Mouse (Mus musculus) skeletal muscle tissue, adult 2 months (tissue): ENCODE measurements around the gene Bmp10.
A peak's percentile ranks its signal among the peaks of the same experiment; 100 is the strongest.

Source experiments
- DNase-seq: peaks from one replicate; pipeline ENCODE4 v3.0.0-alpha.2; 2012; ENCODE audit warnings: low read depth, low spot score

Gene Bmp10

DNA sequence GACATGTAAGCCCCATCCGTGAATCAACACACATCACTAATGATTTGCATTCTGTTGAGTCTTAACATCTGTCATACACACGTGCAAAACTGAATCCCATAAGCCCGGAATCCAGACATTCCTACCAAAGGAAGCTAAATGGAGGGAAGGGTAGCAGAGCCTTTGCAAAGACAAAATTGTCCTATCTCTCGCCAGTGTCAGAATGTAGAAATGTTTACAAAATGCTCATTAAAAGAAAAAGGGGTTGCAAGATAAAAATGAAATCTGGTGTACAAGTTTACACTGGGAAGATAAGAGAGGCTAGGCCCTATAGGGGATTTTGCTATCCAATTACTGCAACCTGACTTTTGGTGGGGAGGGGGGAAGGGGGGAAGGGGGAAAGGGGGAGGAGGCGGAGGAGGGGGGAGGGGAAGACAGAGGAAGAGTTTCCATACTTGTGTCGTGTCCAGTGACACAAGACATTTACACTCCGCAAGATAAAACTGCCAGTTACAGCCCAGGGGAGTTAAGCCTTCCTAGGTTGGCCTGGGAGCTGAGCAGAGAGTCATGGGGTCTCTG, at the start of gene Bmp10:
Gene Bmp10, plus strand, starts transcription at position 508 of the 558 bp plus-strand sequence.
- no peak for DNase-seq

DNA sequence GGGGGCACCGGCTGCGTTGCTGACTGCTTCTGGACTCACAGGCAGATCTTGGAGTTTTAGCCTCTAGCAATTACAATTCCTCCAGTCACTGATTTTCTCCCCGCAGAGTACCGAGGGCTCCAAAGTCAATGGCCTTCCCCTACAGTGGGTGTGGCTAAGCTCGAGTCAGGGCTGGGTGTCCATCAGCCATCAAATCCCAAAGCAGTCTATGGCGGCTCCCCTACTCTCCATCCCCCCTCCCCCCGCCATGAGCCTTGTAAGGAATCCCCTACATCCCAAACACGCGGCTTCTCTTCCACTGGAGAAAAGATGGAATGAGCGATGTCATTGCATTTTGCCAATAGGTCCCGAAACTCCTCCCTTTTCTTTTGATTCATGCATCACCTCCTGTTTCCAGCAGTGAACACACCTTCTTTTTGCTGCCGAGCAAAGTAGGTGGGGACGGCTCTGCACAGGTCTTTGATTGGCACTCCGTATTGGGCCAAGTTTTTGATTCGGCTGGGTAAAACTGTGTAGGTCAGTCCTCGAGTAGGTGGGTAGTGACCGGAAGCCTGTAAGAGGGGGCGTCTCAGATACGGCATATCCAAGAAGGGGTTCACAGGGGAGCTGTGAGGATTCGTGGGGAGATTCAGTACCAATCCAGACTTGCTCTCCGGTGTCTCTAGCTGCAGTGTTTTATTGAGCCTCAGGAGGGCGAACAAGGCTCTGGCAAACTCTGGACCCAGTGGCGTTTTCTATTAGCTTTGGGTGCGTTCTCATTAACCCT, 44.7 kb upstream of the Bmp10 start:
- no peak for DNase-seq

DNA sequence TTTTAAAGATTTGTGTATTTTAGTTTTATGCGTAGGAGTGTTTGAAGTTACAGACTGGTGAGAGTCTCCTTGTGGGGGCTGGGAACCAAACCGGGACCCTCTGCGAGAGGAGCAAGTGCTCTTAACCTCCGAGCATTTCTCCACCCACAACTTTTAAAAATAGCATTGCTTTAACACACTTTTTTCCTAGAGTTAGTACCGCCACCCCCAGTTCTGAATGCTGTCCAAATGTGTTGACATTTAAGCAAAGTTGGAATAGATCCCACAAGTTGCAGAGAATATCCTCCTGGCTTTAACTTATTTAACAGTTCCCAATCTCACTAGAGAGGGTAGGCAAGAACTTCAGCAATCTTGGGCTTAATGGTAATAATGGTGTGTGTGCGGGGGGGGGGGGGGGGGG, 44.0 kb upstream of the Bmp10 start:
- no peak for DNase-seq

DNA sequence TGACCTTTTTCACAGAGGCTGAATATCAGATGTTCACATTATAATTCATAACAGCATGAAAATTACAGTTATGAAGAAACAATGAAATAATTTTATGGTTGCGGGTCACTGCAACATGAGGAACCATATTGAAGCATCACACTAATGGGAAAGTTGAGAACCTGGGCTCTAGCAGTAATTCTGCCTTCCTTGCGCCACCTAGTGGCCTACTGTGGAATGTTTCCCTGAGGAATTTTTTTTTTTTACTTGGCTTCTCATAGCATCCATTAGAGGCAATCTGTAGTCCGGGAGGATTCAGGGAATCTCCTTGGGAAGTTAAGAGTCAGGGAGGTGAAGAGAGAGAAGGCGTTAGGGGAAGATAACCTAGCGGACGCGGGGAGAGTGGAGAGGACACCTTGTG, 42.6 kb upstream of the Bmp10 start:
- DNase-seq, result peak; percentile 34

DNA sequence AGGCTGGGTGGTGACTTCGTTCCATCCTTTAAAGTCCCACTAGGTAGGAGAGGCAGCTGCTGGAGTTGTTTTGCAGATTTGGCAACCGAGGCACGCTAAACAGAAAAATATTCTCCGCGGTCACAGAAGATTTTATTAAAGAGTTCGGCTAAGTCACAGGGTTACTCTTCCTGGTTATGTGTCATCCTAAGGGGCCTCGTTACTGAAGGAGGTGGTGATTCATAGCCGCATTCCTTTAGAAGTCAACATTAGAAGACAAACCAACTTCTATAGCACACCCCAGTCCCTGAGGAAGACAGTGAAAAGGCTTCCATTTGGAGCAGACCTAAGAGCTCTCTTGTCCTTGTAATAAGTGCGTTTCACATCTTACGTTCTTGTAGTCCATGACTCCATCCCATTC, 42.1 kb upstream of the Bmp10 start:
- no peak for DNase-seq

DNA sequence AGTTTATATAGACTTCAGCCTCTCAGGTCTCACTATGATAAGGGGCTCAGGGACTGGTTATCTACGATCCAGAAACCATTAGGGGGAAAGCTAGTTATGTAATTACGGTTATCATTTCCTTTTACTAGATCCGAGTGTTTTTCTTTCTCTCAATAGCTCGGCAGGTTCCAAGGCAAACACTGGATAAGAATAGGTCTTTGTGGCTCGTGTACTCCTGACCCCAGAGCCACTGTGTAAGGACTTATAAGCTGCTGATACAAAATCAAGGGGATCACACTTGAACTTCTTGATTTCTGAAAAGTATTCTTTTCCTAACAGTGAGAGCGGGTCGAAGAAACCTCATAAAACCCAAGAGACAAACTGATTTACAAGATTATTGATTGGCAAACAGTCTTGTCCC, 39.9 kb upstream of the Bmp10 start, which contains the start of gene Gkn3:
Gene Gkn3, minus strand, starts transcription at position 59 of the 400 bp plus-strand sequence.
- DNase-seq, result no peak

DNA sequence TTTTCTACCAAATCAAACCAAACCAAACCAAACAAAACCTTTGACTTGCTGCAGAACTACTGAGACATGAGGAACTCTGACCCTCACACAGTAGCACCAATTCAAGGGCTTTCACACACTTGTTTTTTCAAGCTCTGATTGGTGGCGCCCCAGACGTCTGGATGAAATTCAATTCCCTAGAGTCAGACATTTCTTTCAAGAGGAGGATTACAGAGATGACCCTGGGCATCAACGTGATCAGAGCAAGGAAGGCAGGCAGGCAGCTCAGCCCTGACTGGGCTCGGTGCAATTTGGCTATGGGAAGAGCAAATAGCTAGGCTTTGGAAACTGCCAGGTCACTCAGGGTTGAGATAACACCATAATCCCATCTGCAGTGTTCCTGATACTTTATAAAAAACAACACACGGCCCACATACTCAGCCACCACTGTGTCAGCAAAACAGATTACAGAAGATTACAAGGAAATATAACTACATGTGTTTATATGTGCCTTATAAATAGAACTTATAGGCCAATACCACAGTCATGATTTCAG, 39.3 kb upstream of the Bmp10 start:
- no peak for DNase-seq

DNA sequence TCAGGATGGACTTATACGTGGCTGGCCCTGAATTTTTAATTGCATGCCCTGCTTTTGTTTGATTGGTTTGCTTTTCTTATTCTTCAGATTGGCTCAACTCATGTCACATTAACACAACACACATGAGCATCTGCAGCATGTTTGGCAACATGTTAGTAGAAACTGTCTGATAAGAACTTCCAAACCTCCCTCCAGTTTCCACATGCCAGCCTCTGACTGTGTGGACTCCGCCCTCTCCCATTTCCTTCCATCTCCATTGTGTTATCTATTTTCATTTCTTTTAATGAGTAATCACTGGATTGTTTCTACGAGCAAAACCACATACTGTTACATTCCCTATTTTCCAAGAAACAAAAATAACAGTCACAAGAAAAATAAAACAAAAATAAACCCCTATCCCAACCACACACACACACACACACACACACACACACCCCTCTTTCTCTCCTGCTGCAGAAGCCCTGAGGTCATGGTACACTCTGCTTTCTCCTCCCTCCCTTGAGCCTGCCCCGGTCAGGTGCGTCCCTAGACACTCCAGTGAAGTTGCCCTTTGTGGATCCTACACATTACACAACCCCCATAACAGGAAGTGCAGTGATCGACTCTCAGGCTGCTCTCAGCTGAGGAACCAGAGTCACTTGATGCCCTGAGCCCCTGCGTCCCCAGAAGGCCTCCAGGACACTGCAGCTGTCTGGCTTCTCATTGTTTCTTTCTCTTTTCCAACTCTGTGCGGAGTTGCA, 35.2 kb upstream of the Bmp10 start:
- DNase-seq, result no peak

DNA sequence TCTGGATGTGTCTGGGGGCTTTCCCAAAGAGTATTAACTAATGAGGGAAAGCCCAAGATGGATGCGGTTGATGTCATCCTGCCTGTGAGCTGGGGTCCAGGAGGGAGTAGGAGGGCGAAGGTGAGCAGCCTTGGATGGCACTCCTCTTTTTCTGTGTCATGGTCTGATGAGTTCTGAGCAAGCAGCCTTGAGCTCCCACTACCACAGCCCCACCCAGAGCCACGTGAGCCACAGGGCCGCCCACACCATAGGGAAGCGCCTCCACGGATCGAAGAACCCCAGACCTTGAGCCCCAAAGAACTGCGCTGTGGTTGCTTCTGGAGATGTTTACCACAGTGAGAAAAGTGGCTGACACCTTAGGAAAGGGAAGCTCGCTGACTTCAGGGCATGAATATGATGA, 34.0 kb upstream of the Bmp10 start:
- no peak for DNase-seq

DNA sequence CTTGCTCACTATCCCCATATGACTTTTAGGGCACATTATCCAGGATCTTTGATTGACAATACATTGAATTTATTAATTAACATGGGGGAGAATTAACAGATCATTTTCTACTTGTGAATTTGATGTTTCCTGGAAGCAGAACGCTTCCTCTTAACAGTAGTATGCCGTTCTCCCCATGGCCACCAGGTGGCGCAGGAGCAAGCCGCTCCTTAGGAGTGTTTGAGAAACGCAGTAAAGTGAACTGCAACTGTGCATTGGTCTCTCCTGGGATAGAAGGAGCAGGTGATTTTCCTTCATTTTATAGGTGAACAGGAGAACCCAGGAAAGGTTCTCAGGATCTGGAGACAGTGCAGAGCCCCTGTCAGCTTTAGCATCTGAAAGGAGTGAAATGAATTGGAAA, 29.7 kb upstream of the Bmp10 start:
- DNase-seq, result peak; percentile 50

DNA sequence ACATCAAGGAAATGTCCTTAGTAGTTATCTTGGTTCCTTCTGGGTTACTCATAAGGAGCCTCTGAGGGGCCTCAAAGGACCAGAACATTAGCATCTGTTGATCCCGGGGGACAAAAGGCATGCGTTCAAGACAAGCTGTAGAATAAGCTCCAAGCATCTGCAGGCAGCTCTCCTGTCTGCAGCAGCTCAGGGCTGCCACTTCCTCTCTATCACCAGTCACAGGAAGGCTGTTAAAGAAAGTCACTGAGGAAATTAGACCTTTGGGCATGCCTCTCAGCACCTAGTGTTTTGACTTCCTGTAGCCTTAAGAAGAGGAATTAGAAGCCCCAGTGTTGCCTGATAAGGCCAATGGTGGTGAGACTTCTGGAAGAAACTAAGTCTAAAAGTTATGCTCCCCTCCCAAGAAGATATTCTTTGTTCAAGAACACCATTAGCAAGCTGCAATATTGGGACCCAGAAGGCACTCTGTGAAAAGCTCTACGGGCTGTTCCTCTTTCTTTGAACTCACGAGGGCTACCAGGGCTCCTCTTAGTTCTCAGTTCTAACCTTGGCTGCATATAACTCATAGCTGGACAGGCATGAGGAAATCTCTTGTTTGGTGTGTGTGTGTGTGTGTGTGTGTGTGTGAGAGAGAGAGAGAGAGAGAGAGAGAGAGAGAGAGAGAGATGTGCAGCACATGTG, 28.8 kb upstream of the Bmp10 start:
- DNase-seq, result no peak

DNA sequence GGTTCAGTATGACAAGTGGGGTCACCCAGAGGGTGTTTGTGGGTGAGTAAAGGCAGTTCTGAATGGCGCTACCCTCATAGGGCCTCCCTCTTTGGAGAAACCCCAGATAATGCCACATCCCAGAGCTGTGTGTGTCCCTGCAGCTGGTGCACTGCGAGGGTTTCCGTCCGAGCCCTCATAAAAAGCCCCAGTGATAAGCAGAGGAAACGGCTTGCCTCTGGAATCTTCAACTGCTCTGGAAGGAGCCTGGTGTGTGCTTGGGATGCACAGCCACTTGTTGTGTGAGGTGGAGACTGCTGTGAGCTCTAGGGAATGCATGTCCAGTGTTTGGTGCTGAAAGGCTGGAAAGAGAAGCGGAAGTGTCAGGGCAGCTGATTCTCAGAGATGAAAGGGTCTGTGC, 27.3 kb upstream of the Bmp10 start:
- DNase-seq, result no peak

DNA sequence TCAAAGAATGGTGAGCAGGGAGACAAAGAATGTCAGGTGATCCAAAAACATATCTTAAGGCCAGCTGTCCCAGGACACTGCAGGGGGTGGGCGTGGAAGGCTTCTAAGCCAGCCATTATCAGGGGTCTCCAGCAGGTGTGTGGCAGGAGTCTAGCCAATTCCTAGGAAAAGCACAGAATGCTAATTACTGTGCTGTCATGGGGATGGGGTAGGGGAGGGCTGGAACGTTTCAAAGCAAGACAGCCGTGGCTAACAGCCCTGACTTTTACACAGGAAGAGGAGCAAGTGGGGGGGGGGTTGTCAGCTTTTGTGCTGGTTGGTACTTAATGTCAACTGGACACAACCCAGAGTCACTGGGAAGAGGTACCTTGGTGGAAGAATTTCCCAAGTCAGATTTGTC, 16.8 kb upstream of the Bmp10 start:
- DNase-seq, result no peak

DNA sequence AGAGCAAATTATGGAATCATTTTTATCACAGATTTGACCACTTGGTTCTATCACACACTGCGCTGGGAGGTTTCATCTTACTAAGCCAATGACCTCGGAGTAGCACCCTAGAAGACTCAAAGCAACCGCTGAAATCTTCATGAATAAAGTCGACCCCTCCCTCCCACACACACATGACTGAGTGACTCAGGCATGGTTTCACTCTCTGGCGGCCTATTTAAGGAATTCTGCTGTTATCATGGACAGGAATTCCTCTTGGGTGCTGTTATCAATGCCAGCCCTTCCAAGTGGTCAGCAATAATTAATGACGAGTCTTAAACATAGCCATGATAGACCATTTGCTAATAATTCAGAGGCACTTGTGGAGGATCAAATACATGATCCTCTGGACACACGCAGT, 6.5 kb upstream of the Bmp10 start:
- DNase-seq, result no peak

DNA sequence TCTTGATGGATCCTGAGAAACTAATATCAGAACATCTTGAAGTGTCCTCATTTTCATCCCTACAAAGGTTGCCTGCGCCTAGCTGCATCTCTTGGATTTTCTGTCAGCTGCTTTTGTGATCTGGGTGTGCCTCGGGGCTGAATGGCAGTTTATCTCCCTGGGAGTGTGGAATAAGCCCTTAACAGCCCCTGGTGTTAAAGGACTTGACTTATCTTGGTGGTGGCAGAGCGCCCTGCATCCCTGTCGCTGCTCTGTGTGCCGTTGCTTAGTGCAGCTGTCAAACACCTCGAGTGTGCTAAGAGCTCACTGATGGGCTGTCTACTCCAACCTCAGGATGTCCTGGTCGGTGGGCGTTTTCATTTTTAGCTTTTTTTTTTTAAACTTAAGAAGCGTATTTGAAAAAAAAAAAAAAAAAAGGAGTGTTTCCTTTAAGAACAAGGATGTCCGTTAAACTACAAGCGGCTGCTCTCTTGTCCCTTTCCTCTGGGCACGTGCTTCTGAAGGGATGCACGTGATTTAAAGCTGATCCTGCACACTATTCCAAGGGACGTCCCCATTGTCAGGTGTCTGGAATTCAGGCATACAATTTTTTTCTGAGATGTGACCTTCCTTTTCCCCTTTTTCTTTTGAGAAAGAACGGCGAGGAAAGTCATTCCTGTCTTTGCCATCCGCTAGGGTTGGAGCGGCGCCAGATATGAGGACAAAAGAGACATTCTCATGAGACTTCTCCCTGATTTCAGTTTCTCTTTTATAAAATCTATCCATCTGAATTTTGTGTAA, 4.6 kb upstream of the Bmp10 start:
- no peak for DNase-seq

DNA sequence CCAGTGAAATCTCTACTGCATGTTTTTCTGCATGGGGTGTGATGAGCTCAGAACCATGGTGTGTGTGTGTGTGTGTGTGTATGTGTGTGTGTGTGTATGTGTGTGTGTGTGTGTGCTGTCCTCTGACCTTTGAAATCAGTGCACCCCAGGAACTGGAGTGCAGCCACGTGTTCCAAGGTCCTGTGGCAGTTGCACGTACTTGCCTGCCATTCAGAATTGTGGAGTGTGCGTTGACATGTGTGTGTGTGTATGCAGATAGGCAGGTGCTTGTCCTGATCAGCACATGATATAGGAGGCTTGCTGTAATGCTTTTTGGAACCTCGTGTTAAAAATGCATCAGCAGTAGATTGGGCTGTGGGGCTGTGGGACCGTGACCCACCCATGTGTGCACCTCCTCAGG, 1.8 kb upstream of the Bmp10 start:
- no peak for DNase-seq

DNA sequence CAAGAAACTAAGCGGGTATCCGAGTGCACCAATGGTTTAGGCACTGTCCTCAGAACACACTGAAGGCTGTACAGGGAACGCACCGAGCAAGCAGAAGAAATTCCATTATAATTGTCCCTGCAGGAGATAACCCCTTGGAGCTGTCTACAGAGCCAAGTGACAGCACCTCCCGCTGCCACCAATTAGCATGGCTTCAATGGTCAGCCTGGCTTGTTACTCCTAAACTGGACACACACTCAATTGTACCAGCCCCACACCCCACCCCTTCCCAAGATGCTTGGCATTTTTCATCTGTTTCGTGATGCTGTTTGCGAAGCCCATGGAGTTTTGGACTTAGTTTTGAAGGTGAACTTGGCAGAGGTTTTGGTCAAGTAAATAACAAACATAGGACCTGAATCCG, 1.2 kb upstream of the Bmp10 start:
- no peak for DNase-seq

DNA sequence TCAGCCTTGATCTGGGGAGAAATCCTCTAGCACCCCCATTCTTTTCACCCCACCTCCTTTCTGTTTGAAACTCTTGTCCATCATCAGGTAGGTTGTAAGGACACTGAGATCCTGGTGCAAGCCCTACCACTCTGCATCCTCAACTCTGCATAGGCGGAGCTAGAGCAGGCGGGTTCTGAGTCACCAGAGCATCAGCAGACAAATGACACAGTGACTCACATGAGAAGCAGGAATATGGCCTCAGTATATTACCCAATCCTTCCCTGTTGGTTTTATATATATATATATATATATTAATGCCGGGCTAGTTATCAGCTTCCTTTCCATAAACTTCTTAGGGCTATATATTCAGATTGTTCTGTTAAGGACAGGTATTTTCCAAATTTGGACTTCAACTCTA, 7.0 kb downstream of the Bmp10 start:
- DNase-seq, result no peak

DNA sequence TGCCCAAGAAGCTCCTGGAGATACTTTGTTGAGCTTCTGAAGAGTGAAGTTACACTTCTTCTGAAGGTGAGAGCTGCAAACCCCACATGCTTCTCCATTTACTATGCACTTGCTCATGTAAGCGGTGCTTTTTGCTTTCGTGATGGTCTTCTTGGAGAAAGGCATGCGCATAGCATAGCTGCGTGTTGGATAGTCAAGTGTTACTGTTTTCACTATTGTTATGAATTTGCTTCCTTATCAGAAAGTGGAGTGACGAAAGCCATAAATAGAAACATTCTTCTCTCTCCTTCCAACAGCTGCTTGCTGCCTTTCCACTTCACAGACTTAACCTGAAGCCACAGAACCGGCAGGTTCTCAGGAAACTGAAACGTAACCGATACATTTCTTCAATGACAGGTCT, 8.0 kb downstream of the Bmp10 start:
- no peak for DNase-seq

DNA sequence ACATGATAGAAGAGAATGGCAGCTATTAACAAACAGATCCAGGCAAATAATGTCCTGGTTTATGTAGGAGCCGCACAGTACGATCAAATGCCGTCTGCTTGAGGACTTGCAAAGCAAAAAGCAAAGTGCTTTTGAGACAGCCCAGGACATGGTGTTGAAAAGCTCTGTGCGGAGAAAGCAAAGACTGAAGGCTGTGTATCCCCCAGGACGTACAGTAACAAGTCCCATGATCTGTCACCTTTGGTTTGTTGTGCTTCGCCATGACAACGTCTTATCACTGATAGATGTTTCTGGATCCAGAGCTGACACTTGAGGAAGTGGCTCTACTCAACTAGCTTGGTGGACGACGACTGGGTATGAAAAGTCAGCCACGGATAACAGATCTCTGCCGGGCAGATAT, 14.5 kb downstream of the Bmp10 start:
- no peak for DNase-seq

DNA sequence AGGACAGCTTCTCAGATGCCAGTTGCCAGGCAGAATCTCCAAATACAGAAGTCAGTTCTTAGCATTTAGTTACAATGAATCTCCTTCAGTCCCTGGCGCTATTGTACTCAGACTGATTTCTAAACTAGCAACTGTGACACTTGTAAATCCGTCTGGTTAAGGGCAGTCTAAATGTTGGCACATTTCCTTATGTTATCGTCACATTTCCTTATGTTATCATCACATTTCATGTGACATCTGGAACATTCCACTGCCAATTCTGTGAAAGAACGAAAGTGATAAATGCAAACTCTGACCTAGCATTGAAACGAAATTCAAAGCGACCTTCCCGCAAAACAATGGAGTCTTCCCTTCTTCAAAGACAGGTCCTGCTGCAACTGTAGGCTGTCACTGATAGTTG, 16.4 kb downstream of the Bmp10 start:
- DNase-seq, result no peak
